Mouse (Mus musculus) testis, adult 2 months (tissue): ENCODE results near the gene Slc5a6.

ENCODE experiments used
- CTCF ChIP-seq: fragments of 200-500 bp; IDR thresholded peaks from 2 replicates; pipeline ENCODE4 v1.5.1; 2012; ENCODE audit warnings: low read depth, mild to moderate bottlenecking, inconsistent platforms, low read length, moderate library complexity; ENCODE audit not compliant: control insufficient read depth, insufficient read depth, insufficient replicate concordance
- POLR2A ChIP-seq: fragments of 200-500 bp; IDR thresholded peaks from 2 replicates; pipeline ENCODE4 v1.6.1; 2012; ENCODE audit warnings: low read depth, mild to moderate bottlenecking, inconsistent platforms, low read length, moderate library complexity; ENCODE audit not compliant: control insufficient read depth

GRCm38 (mm10) chr5:31093151-31094041 is 44.7 kb upstream of the Slc5a6 start:
- no peak for TF ChIP-seq CTCF
- TF ChIP-seq POLR2A = no peak
